In genomic region chr16:76448773-76449172, GRCm38 (mm10) we compare ENCODE assay signal across 20 mouse cellular contexts.
"Had no signal": no experiment of that assay in that cellular context is flagged by ENCODE, and none has a peak within 500 bp of the region (broad histone marks: within the 10 kb centered on the region; RNA-seq: fewer than 3 reads in every experiment).

No protein-coding gene starts in this region.

- ATAC-seq: liver, postnatal 0 days; lung, postnatal 0 days; midbrain, embryonic 13.5 days had no signal

- H3K27me3 ChIP-seq: kidney, embryonic 15.5 days; limb, embryonic 12.5 days; limb, embryonic 15.5 days; megakaryocyte, embryonic 14.5 days; midbrain, embryonic 13.5 days; neural tube, embryonic 13.5 days; stomach, embryonic 15.5 days had no signal

- H3K4me2 ChIP-seq: kidney, embryonic 15.5 days; limb, embryonic 12.5 days; limb, embryonic 15.5 days; liver, embryonic 11.5 days; lung, embryonic 14.5 days; midbrain, embryonic 13.5 days; neural tube, embryonic 13.5 days; stomach, embryonic 15.5 days had no signal

- DNase-seq: kidney, adult 8-10 months; kidney, postnatal 10 days; kidney, postnatal 36 days; left cerebral cortex, postnatal 4 days; liver, postnatal 0 days; lung, embryonic 14.5 days; retina, postnatal 1 day; right cerebral cortex, postnatal 25 days; spleen, adult 18-20 months; thymus, postnatal 36 days had no signal

- H3K36me3 ChIP-seq: kidney, embryonic 15.5 days; limb, embryonic 12.5 days; limb, embryonic 15.5 days; midbrain, embryonic 10.5 days; midbrain, embryonic 13.5 days; neural tube, embryonic 13.5 days; stomach, embryonic 15.5 days had no signal

- H3K4me3 ChIP-seq: kidney, embryonic 15.5 days; limb, embryonic 12.5 days; limb, embryonic 15.5 days; megakaryocyte, embryonic 14.5 days; midbrain, embryonic 10.5 days; midbrain, embryonic 13.5 days; neural tube, embryonic 13.5 days; stomach, embryonic 15.5 days had no signal
